Mouse (Mus musculus) lung, embryonic 15.5 days (tissue): Measurements from ENCODE around the gene Card19. TPM values are rescaled to one million over a fixed set of nuclear protein-coding genes. Genes with fewer than 3 reads are reported as not detected.

Source experiments
- ATAC-seq: fragments of 200-750 bp; cut with Nextera tagmentation; 2 replicates; pipeline ENCODE4 v1.8.0; 2017; ENCODE audit warnings: moderate number of reproducible peaks, borderline replicate concordance; ENCODE audit not compliant: low FRiP score, low TSS enrichment; ENCODE audit errors: extremely low read depth
- H3K27ac ChIP-seq: fragments of 300-500 bp; sonication (generic); 2 replicates; pipeline ENCODE4 v1.5.1; 2015; ENCODE audit warnings: moderate library complexity, mild to moderate bottlenecking, inconsistent platforms
- H3K27me3 ChIP-seq: fragments of 300-500 bp; sonication (generic); 2 replicates; pipeline ENCODE4 v1.6.1; 2015; ENCODE audit warnings: inconsistent platforms
- H3K36me3 ChIP-seq: fragments of 300-500 bp; sonication (generic); 2 replicates; pipeline ENCODE4 v1.6.1; 2015; ENCODE audit warnings: inconsistent platforms
- H3K4me1 ChIP-seq: fragments of 300-500 bp; sonication (generic); 2 replicates; pipeline ENCODE4 v1.6.1; 2015; ENCODE audit warnings: inconsistent platforms
- H3K4me2 ChIP-seq: fragments of 300-500 bp; sonication (generic); 2 replicates; pipeline ENCODE4 v1.6.1; 2015; ENCODE audit warnings: inconsistent platforms, mild to moderate bottlenecking, moderate library complexity
- H3K4me3 ChIP-seq: fragments of 300-500 bp; sonication (generic); 2 replicates; pipeline ENCODE4 v1.5.1; 2015; ENCODE audit warnings: mild to moderate bottlenecking, inconsistent platforms
- H3K9ac ChIP-seq: fragments of 300-500 bp; sonication (generic); 2 replicates; pipeline ENCODE4 v1.6.1; 2015; ENCODE audit warnings: inconsistent platforms
- H3K9me3 ChIP-seq: fragments of 300-500 bp; sonication (generic); 2 replicates; pipeline ENCODE4 v1.6.1; 2016; ENCODE audit warnings: inconsistent platforms
- WGBS: fragments of 180-500 bp; shearing (Covaris S2); methylation state at CpG from one replicate; pipeline ENCODE4 v1.1.7; 2015; 5-methylcytosine and 5-hydroxymethylcytosine counted together
- polyA plus RNA-seq: library from polyadenylated mRNA; unstranded; fragments of >200 nt; fragmentation: Nextera tagmentation; extraction: Ambion mirVana; gene quantifications from 2 replicates; pipeline ENCODE4 v1.2.1, GENCODE M21; 2015

The Card19 gene
- polyA plus RNA-seq, 1 experiment from 2014 or later: 52.6 TPM

DNA sequence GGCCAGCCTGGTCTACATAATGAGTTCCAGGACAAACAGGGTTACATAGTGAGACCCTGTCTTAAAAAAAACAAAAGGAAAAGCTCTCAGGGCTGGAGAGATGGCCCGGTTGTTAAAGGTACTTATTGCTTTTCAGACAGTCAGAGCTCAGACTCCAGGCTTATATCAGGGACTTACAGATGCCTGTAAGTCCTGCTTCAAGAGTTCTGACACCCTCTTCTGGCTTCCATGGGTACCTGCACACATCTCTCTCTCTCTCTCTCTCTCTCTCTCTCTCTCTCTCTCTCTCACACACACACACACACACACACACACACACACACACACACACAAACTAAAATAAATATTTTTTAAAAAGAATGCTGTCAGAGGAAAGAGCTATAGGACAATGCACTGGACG lies 54.6 kb downstream of the Card19 start:
- Histone ChIP-seq H3K9me3 (no peaks in the 10 kb centered on the region), H3K27me3 (no peaks in the 10 kb centered on the region), H3K4me1 (no peaks in the 10 kb centered on the region), H3K4me2 (no peak overlapping the region), H3K27ac (no peak overlapping the region), H3K36me3 (no peaks in the 10 kb centered on the region), H3K4me3 (no peak overlapping the region), H3K9ac (no peak overlapping the region)
- no peak for ATAC-seq
- WGBS: 46% methylated on average over 2 of the region's 2 CpGs

DNA sequence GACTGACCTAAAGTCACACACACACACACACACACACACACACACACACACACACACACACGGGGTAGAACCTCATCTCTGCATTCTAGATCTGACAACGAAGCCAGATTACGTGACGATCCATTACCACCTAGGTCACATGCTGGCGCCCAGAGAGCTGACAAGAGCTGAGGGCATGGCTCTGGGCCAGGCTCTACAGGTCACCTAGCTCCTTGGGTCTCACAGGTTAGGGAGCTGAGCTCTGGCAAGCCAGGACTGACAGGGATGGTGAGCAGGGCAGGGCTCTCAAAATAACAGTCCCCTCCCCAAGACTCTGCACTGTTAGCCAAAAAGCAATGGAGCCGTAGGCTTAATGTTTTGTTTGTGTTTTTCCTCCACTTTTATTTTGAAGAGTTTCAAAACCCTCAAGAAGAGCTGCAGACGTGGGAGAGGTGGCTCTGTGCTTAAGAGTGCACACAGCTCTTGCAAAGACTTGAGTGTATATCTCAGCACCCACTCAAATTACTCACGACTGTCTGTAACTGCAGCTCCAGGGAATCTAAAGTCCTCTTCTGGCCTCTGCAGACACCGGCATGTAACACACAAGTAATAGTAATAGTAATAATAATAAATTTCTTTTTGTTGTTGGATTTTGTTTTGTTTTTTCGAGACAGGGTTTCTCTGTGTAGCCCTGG lies 57.7 kb downstream of the Card19 start:
- ATAC-seq: no peak
- Histone ChIP-seq H3K9ac (no peak overlapping the region), H3K27ac (no peak overlapping the region), H3K4me3 (no peak overlapping the region), H3K36me3 (no peaks in the 10 kb centered on the region), H3K9me3 (no peaks in the 10 kb centered on the region), H3K27me3 (no peaks in the 10 kb centered on the region), H3K4me1 (no peaks in the 10 kb centered on the region), H3K4me2 (no peak overlapping the region)
- WGBS: 65% methylated on average over 10 of the region's 10 CpGs

DNA sequence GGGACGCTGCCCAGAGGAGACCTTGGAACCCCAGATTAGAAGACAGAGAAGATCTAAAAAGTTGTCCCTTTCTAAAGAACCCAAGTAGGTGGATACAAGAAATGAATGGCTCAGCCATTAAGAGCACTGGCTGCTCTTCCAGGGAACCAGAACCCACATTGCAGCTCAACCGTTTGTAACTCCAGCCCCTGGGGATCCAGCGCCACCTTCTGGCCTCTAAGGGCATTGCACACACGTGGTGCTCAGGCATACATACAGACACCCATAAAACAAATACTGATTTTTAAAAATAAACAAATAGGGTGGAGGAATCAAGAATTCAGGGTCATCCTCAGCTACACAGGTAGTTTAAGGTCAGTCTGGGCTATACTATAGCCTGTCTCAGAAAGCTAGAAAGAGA lies 59.2 kb downstream of the Card19 start:
- H3K9me3 ChIP-seq: no peaks in the 10 kb centered on the region
- H3K27me3 ChIP-seq: no peaks in the 10 kb centered on the region
- no peak overlapping the region for H3K27ac ChIP-seq
- 63% methylated on average over 4 of the region's 4 CpGs for WGBS
- H3K36me3 ChIP-seq: no peaks in the 10 kb centered on the region
- H3K4me2 ChIP-seq: no peak overlapping the region
- ATAC-seq: no peak
- no peak overlapping the region for H3K4me3 ChIP-seq
- H3K4me1 ChIP-seq: no peaks in the 10 kb centered on the region
- H3K9ac ChIP-seq: no peak overlapping the region

DNA sequence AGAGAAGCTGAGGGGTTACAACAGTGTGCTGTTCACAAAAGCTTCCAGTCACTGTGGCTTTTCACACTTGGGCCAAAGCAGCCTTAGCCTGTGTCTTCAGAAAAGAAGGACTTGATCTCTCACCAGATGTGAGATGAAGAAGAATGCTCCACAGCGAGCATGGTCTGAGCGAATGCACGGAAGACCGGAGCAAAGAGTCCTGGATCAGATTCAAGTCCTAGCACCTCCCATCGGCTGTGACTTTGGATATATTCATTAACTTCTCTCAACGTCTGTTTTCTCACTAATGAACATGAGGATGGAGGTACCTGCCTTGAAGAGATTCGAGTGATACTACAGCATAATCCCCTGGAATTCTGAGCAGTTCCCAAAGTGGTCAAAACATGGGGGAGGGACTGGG lies 61.2 kb downstream of the Card19 start:
- H3K4me2 ChIP-seq: no peak overlapping the region
- H3K27ac ChIP-seq: no peak overlapping the region
- H3K4me1 ChIP-seq: no peaks in the 10 kb centered on the region
- H3K4me3 ChIP-seq: no peak overlapping the region
- H3K9ac ChIP-seq: no peak overlapping the region
- no peaks in the 10 kb centered on the region for H3K9me3 ChIP-seq
- peaks cover 11% of the 10 kb centered on the region for H3K27me3 ChIP-seq
- 44% methylated on average over 7 of the region's 7 CpGs for WGBS
- no peak for ATAC-seq
- no peaks in the 10 kb centered on the region for H3K36me3 ChIP-seq

DNA sequence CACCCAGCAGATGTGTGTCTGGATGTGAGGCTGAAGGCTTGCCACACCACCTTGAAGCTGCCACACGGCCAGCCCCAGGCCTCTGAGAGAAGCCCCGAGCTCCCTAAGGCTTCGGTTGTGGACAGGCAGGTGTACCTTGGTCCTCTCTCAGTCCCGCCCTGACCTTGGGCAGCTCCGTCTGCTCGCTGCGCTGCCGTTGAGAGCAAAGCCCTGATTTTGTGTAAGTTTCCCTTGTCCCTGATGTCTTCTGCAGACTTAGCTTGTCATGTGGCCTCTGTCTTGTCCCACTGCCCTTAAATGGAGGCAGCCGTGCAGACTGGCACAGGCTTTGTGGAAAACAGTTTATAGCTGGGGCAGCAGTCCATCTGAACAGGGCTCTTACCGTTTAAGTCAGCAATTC lies 61.8 kb downstream of the Card19 start:
- Histone ChIP-seq H3K4me3 (no peak overlapping the region), H3K4me2 (no peak overlapping the region), H3K9me3 (no peaks in the 10 kb centered on the region), H3K4me1 (no peaks in the 10 kb centered on the region), H3K9ac (no peak overlapping the region), H3K36me3 (no peaks in the 10 kb centered on the region), H3K27me3 (peaks cover 17% of the 10 kb centered on the region), H3K27ac (no peak overlapping the region)
- 65% methylated on average over 10 of the region's 10 CpGs for WGBS
- ATAC-seq: no peak

Other genes with a start within 250 kb of the Card19 start
- gene Fam120a, start 248.0 kb downstream of the Card19 start, polyA plus RNA-seq: 23.6 and 26.1 TPM in 2 replicates
- gene Wnk2, start 68.0 kb downstream of the Card19 start, polyA plus RNA-seq: 0.81 and 1.3 TPM in 2 replicates
- gene Ninj1, start 28.6 kb downstream of the Card19 start, polyA plus RNA-seq: 44.5 and 45.1 TPM in 2 replicates
- gene Susd3, start 32.7 kb upstream of the Card19 start, polyA plus RNA-seq: 1.5 and 2.2 TPM in 2 replicates
- 0.30 and 0.33 TPM in 2 replicates for gene Fgd3, start 104.3 kb upstream of the Card19 start, polyA plus RNA-seq
- gene Bicd2, start 125.5 kb upstream of the Card19 start, polyA plus RNA-seq: 33.1 and 34.7 TPM in 2 replicates
- 15.1 and 15.2 TPM in 2 replicates for gene Ippk, start 205.2 kb upstream of the Card19 start, polyA plus RNA-seq